Mouse (Mus musculus) ES-E14 (cell line): Measurements from ENCODE around the gene Cdca7l.

Source experiments
- MAFK ChIP-seq: IDR thresholded peaks from 2 replicates; pipeline ENCODE4 v1.6.1; 2014; ENCODE audit warnings: mild to moderate bottlenecking, low read depth, low read length, inconsistent platforms; ENCODE audit not compliant: insufficient read depth
- ZC3H11A ChIP-seq: IDR thresholded peaks from 2 replicates; pipeline ENCODE4 v1.6.1; 2012; ENCODE audit warnings: low read depth, mild to moderate bottlenecking, inconsistent platforms, low read length, borderline replicate concordance
- ZNF384 ChIP-seq: IDR thresholded peaks from 2 replicates; pipeline ENCODE4 v1.6.1; 2012; ENCODE audit warnings: low read depth, low read length, inconsistent platforms

GRCm38 (mm10) chr12:117781360-117781759 is 22.7 kb upstream of the Cdca7l start:
- TF ChIP-seq ZC3H11A (no peak), MAFK (no peak), ZNF384 (no peak)
